ENCODE assay signal across 8 mouse cellular contexts in genomic region chr10:89744341-89744740, GRCm38 (mm10). TPM values are rescaled to one million over a fixed set of nuclear protein-coding genes. Genes with fewer than 3 reads are reported as not detected.
DNase-seq lines count a peak whose midpoint lies in the region; ATAC-seq and TF ChIP-seq lines count a peak whose summit lies in the region.

No protein-coding gene starts in this region.

- no peak for ATAC-seq in kidney, embryonic 16.5 days (ENCODE audit: low FRiP score, low TSS enrichment)
- no peak for ATAC-seq in hindbrain, embryonic 12.5 days (ENCODE audit: low FRiP score)
- ATAC-seq in midbrain, embryonic 13.5 days, result no peak
- ATAC-seq in megakaryocyte-erythroid progenitor cell, adult 5-6 weeks (replicated peaks; ENCODE audit: low FRiP score, low TSS enrichment, poor library complexity, severe bottlenecking), result no peak

- DNase-seq in kidney, adult 18-20 months, result no peak
- DNase-seq in gastrocnemius, postnatal 25 days, result no peak
- no peak for DNase-seq in right cerebral cortex, postnatal 25 days

- TF ChIP-seq CTCF in cortical plate, adult 2 months (IDR thresholded peaks at IDR 0.05; ENCODE audit: extremely low read depth, insufficient read depth, low read length), result no peak

- H3K27ac ChIP-seq in kidney, embryonic 16.5 days (ENCODE audit: low read length), result no peak overlapping the region
- no peak overlapping the region for H3K27ac ChIP-seq in cortical plate, adult 2 months (ENCODE audit: insufficient read depth, low read length)
- no peak overlapping the region for H3K27ac ChIP-seq in hindbrain, embryonic 12.5 days
- no peak overlapping the region for H3K27ac ChIP-seq in midbrain, embryonic 13.5 days

- H3K9ac ChIP-seq in kidney, embryonic 16.5 days (replicated peaks; ENCODE audit: low read length), result no peak overlapping the region
- 0 out of 2 replicates have a peak overlapping the region, but pooled peaks have one; percentile 84 for H3K9ac ChIP-seq in hindbrain, embryonic 12.5 days
- H3K9ac ChIP-seq in midbrain, embryonic 13.5 days (replicated peaks), result no peak overlapping the region

- no peaks in the 10 kb centered on the region for H3K27me3 ChIP-seq in kidney, embryonic 16.5 days (ENCODE audit: insufficient read depth, low read length)
- no peaks in the 10 kb centered on the region for H3K27me3 ChIP-seq in hindbrain, embryonic 12.5 days
- no peaks in the 10 kb centered on the region for H3K27me3 ChIP-seq in midbrain, embryonic 13.5 days

- H3K4me2 ChIP-seq in kidney, embryonic 16.5 days (replicated peaks; ENCODE audit: low read depth, low read length), result peak overlapping the region; percentile 56
- peak overlapping the region; percentile 63 for H3K4me2 ChIP-seq in hindbrain, embryonic 12.5 days (replicated peaks)
- H3K4me2 ChIP-seq in midbrain, embryonic 13.5 days (replicated peaks), result peak overlapping the region; percentile 78

- peaks cover 12% of the 10 kb centered on the region for H3K4me1 ChIP-seq in kidney, embryonic 16.5 days (ENCODE audit: insufficient read depth, low read length)
- H3K4me1 ChIP-seq in cortical plate, adult 2 months (ENCODE audit: control insufficient read depth, insufficient read depth, low read length), result no peaks in the 10 kb centered on the region
- peaks cover 10% of the 10 kb centered on the region for H3K4me1 ChIP-seq in hindbrain, embryonic 12.5 days
- H3K4me1 ChIP-seq in midbrain, embryonic 13.5 days (replicated peaks), result peaks cover 14% of the 10 kb centered on the region

- H3K9me3 ChIP-seq in kidney, embryonic 16.5 days (ENCODE audit: low read length), result no peaks in the 10 kb centered on the region
- H3K9me3 ChIP-seq in hindbrain, embryonic 12.5 days (replicated peaks), result no peaks in the 10 kb centered on the region
- no peaks in the 10 kb centered on the region for H3K9me3 ChIP-seq in midbrain, embryonic 13.5 days

- no peaks in the 10 kb centered on the region for H3K36me3 ChIP-seq in kidney, embryonic 16.5 days (ENCODE audit: insufficient read depth, low read length)
- no peaks in the 10 kb centered on the region for H3K36me3 ChIP-seq in hindbrain, embryonic 12.5 days
- H3K36me3 ChIP-seq in midbrain, embryonic 13.5 days, result no peaks in the 10 kb centered on the region

- 33% methylated on average over 3 of the region's 3 CpGs for WGBS in kidney, embryonic 16.5 days
- WGBS in hindbrain, embryonic 12.5 days, result 29% methylated on average over 3 of the region's 3 CpGs
- WGBS in midbrain, embryonic 13.5 days, result 31% methylated on average over 3 of the region's 3 CpGs

- TF ChIP-seq POLR2A in cortical plate, adult 2 months (IDR thresholded peaks at IDR 0.05; ENCODE audit: extremely low read depth, insufficient read depth, low read length), result no peak

- H3K4me3 ChIP-seq in kidney, embryonic 16.5 days (ENCODE audit: low read length), result peak overlapping the region; percentile 99
- peak overlapping the region; percentile 99 for H3K4me3 ChIP-seq in cortical plate, adult 2 months (ENCODE audit: insufficient read depth, low read length)
- peak overlapping the region; percentile 90 for H3K4me3 ChIP-seq in hindbrain, embryonic 12.5 days
- peak overlapping the region; percentile 93 for H3K4me3 ChIP-seq in midbrain, embryonic 13.5 days (replicated peaks)

RNA-seq across cellular contexts. Expression of gene Uhrf1bp1l, which starts 0.5 kb away (rescaled TPM):
- 35.9 and 38.6 TPM in 2 replicates for polyA plus RNA-seq in kidney, embryonic 16.5 days (2015; fragmentation: Nextera tagmentation; extraction: Ambion mirVana)
- 46.6 and 53.1 TPM in 2 replicates for polyA plus RNA-seq in cortical plate, adult 2 months (2012; rRNA removed)
- 32.7 and 34.3 TPM in 2 replicates for polyA plus RNA-seq in hindbrain, embryonic 12.5 days (2016; fragmentation: Nextera tagmentation; extraction: Ambion mirVana)
- polyA plus RNA-seq in midbrain, embryonic 13.5 days (2015; fragmentation: Nextera tagmentation; extraction: Ambion mirVana), result 29.9 and 31.9 TPM in 2 replicates
- 10 to 100 TPM; 15.2 to 15.3 TPM for total RNA-seq in gastrocnemius, postnatal 25 days (2021)
- total RNA-seq in megakaryocyte-erythroid progenitor cell, adult 5-6 weeks (2014; fragmentation: Nextera tagmentation), result 30.8 and 43.8 TPM in 2 replicates
- 23.7 and 44.3 TPM in 2 replicates for total RNA-seq in megakaryocyte-erythroid progenitor cell, adult 5-6 weeks (2017)

RNA-seq across cellular contexts. Expression of gene Actr6, which starts 12.2 kb away (rescaled TPM):
- polyA plus RNA-seq in kidney, embryonic 16.5 days (2015; fragmentation: Nextera tagmentation; extraction: Ambion mirVana), result 27.4 and 31.6 TPM in 2 replicates
- 18.3 and 18.4 TPM in 2 replicates for polyA plus RNA-seq in cortical plate, adult 2 months (2012; rRNA removed)
- 42.5 and 51.2 TPM in 2 replicates for polyA plus RNA-seq in hindbrain, embryonic 12.5 days (2016; fragmentation: Nextera tagmentation; extraction: Ambion mirVana)
- polyA plus RNA-seq in midbrain, embryonic 13.5 days (2015; fragmentation: Nextera tagmentation; extraction: Ambion mirVana), result 51.2 and 53.8 TPM in 2 replicates
- total RNA-seq in gastrocnemius, postnatal 25 days (2021), result 1 to 10 TPM; 5.2 to 5.6 TPM
- 21.0 and 21.7 TPM in 2 replicates for total RNA-seq in megakaryocyte-erythroid progenitor cell, adult 5-6 weeks (2014; fragmentation: Nextera tagmentation)
- total RNA-seq in megakaryocyte-erythroid progenitor cell, adult 5-6 weeks (2017), result 10.4 and 22.4 TPM in 2 replicates

RNA-seq across cellular contexts. Expression of gene Scyl2, which starts 58.3 kb away (rescaled TPM):
- polyA plus RNA-seq in kidney, embryonic 16.5 days (2015; fragmentation: Nextera tagmentation; extraction: Ambion mirVana), result 7.0 and 7.6 TPM in 2 replicates
- 25.7 and 26.0 TPM in 2 replicates for polyA plus RNA-seq in cortical plate, adult 2 months (2012; rRNA removed)
- polyA plus RNA-seq in hindbrain, embryonic 12.5 days (2016; fragmentation: Nextera tagmentation; extraction: Ambion mirVana), result 11.8 and 15.7 TPM in 2 replicates
- polyA plus RNA-seq in midbrain, embryonic 13.5 days (2015; fragmentation: Nextera tagmentation; extraction: Ambion mirVana), result 10.5 and 11.0 TPM in 2 replicates
- total RNA-seq in gastrocnemius, postnatal 25 days (2021), result 10 to 100 TPM; 11.5 to 12.0 TPM
- 34.0 and 50.8 TPM in 2 replicates for total RNA-seq in megakaryocyte-erythroid progenitor cell, adult 5-6 weeks (2014; fragmentation: Nextera tagmentation)
- total RNA-seq in megakaryocyte-erythroid progenitor cell, adult 5-6 weeks (2017), result 45.7 and 52.7 TPM in 2 replicates
